Mouse (Mus musculus): ENCODE data around the gene Irgm2.
"Not testable (repeated sequence)": the region's sequence is repeated elsewhere in the genome, so short reads cannot be mapped to it uniquely, and the experiment has no call there.

The Irgm2 gene

GRCm38 (mm10) chr11:58199229-58200037, at the start of gene Irgm2, which contains the start of gene Igtp:
Gene Irgm2 (plus strand): TSS chr11:58199618.
Gene Igtp (plus strand): TSS chr11:58199556.
- not testable (repeated sequence) for DNase-seq (ENCODE audit: low read depth, low spot score)

DNA sequence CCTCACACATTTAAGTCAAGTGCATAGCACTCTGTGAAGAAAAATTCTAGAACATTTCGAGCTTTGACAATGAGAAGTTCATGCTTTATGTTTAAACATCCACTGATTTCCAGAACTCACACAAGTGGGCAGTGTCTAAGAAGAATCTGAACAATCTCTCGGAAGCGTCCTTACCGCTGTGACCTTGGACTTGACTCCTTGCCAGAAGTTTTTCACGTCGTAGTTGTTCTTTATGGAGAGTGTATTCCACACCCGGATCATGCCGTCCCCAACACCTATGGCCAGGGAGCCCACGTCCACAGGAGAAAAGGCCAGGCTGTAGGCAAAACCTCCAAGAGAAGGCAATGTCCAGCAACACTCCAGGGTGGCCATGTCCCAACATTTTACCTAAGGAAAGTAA, 44.0 kb upstream of the Irgm2 start:
- no peak for DNase-seq (ENCODE audit: low read depth, low spot score)

GRCm38 (mm10) chr11:58156871-58157270, 42.5 kb upstream of the Irgm2 start:
- no peak for DNase-seq (ENCODE audit: low read depth, low spot score)

- peak; percentile 71 for DNase-seq (ENCODE audit: low read depth, low spot score)
Measured at GRCm38 (mm10) chr11:58165072-58165471, 34.3 kb upstream of the Irgm2 start.

- DNase-seq (ENCODE audit: low read depth, low spot score), result no peak
Measured at GRCm38 (mm10) chr11:58167822-58168166, 31.6 kb upstream of the Irgm2 start.

DNA sequence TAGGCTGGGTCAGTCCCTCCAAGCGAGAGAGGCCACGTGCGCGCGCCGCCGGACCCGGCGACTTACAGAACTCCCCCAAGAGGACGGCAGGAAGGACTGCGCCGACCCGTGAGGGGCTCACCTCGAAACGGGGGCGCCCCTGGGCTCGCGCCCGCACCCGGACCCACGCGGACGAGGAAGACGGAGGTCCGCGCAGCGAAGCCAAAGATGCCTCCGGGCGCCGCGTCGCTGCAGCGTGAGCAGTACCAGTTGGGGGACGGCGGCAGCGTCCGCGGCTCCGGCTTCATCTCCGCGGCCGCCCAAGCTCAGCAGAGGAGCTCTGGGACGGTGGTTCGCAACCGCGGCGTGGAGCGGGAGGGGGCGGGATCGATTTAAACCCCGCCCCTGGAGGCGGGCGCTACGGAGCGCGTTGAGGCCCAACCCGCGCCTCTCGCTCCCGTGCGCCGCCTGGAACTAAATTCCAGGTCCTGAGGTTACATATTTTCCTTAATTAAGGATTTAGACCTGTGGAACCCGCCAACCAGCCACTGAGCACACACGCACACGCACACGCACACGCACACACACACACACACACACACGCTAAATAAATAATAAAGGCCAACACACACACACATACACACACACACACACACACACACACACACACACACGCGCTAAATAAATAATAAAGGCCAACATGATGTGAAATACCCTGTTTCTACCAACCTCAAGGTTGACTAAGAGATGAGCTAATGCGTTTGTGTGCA, 31.1 kb upstream of the Irgm2 start, which contains the start of gene Gemin5:
Gene Gemin5, minus strand, starts transcription at position 373 of the 749 bp plus-strand sequence.
- peak; percentile 95 for DNase-seq (ENCODE audit: low read depth, low spot score)

DNA sequence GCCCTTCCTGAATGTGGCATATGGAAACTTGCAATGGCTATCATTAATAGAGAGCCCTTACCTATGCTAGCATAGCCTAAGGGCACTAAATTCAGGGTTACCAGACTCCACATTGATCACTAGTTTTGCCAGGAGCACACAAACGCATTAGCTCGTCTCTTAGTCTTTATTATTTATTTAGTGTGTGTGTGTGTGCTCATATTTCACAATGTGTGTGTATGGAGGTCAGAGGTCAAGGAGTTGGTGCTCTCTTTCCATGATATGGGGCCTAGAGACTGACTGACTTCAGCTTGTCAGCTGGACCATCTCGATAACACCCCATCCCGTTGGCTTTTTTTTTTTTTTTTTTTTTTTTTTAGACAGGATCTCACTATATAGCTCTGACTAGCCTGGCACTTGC, 29.8 kb upstream of the Irgm2 start:
- no peak for DNase-seq (ENCODE audit: low read depth, low spot score)

- peak; percentile 99 for DNase-seq (ENCODE audit: low read depth, low spot score)
Measured at GRCm38 (mm10) chr11:58171459-58172091, 27.8 kb upstream of the Irgm2 start, which contains the start of gene Mrpl22. Gene Mrpl22 (plus strand): TSS chr11:58171661.

DNA sequence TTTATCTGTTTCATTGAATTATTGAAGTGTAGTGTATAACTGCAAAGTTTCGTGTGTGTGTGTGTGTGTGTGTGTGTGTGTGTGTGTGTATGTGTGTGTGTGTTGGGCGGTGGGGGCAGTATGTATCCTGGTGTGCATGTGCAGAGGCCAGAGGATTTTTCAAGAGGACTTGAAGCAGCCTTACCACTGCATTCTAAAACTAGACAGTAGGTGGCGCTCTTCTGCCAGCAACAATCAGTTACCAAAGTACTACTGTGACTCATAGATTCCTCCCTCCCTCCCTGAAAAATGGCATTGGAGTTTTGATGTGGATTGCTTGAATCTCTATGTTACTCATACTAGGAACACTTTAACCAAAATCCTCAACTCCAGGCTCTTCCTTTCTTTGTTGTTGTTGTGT, 19.9 kb upstream of the Irgm2 start:
- DNase-seq (ENCODE audit: low read depth, low spot score), result peak; percentile 90

- DNase-seq (ENCODE audit: low read depth, low spot score), result not testable (repeated sequence)
Measured at GRCm38 (mm10) chr11:58179986-58180385, 19.4 kb upstream of the Irgm2 start.

GRCm38 (mm10) chr11:58180756-58181155, 18.7 kb upstream of the Irgm2 start:
- no peak for DNase-seq (ENCODE audit: low read depth, low spot score)

- no peak for DNase-seq (ENCODE audit: low read depth, low spot score)
Measured at GRCm38 (mm10) chr11:58183579-58183978, 15.8 kb upstream of the Irgm2 start.

DNA sequence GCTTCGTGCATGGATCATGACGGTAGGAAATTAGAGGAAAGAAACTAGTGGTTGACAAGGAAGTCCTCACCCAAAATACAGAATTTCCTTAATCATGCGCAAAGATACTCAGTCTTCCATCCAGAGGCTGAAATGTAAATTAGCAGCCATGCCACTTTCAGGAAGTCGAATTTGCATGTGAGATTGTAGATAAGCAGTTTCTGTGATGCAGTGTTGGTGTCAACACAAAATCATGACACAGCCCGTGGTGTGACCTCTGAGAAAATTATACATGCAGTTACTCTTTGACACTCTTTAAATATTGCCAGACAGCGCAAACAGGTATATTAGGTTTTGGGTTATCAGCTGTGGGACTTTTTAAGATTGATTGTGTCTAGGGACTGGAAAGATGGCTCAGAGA, 9.7 kb upstream of the Irgm2 start:
- DNase-seq (ENCODE audit: low read depth, low spot score), result no peak

GRCm38 (mm10) chr11:58193326-58193725, 6.1 kb upstream of the Irgm2 start:
- no peak for DNase-seq (ENCODE audit: low read depth, low spot score)

DNA sequence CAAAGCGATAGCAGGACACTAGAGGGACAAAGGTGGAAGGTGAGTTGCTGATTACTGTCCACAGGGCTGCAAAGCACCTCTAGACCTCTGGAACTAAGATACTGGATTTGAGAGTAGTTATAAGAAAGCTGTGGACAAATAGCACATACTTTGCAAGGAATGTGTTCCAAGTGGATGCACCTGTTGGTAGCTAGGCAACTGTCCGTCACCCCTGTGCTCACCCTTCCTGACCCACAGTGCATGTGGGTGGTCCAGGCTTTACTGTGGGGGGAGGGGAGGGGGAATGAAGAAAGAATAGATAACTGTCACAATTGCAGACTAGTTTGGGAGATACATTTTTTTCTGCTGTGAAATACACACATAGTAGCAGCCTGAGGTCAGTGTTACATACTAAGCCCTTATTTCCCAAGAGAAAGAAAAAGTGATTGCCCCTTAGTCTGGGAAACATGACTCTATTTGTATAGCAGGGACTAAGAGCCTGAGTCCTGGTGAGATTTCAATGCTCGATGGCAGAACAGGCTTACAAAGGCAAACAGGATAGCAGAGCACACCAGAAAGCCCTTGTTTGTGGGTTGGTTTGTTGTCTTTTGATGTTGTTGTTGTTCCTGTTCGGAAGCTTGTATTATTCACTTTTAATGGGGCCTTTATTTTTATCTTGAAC, 5.4 kb upstream of the Irgm2 start:
- no peak for DNase-seq (ENCODE audit: low read depth, low spot score)

- no peak for DNase-seq (ENCODE audit: low read depth, low spot score)
Measured at GRCm38 (mm10) chr11:58198663-58199062, 755 bp upstream of the Irgm2 start.

- DNase-seq (ENCODE audit: low read depth, low spot score), result no peak
Measured at GRCm38 (mm10) chr11:58200226-58200625, 808 bp downstream of the Irgm2 start.

- no peak for DNase-seq (ENCODE audit: low read depth, low spot score)
Measured at GRCm38 (mm10) chr11:58201052-58201451, 1.6 kb downstream of the Irgm2 start.

GRCm38 (mm10) chr11:58210321-58210886, 11.0 kb downstream of the Irgm2 start:
- no peak for DNase-seq (ENCODE audit: low read depth, low spot score)

DNA sequence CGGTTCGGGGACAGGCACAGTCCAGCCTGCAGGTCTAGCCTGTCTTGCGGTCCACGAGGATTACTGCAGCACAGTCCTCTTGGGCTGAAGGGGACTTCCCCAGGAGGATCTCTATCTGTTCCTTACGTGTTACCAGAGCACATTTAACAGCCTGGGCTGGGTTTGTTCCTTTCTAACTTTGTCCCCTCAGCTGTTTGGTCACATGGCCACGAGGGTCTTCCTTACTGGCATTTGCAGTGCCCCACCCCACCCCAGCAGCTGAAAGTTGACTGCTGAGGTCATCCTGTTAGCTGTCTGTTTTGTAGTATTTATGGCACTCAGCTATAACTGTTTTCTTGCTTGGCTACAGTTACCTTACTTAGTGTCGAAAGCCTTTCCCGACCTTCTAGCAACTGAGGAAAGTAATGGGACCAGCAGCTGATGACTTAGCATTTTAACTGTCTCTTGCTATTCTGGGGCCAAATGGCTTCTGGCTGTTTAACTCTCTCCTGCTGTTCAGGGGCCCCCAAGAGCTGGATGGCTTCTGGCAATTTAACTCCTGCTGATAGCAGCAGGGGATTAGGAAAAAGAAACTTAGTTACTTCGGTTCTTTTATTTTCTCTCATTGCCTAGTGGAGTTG, 11.8 kb downstream of the Irgm2 start:
- peak; percentile 28 for DNase-seq (ENCODE audit: low read depth, low spot score)

GRCm38 (mm10) chr11:58211682-58212067, 12.3 kb downstream of the Irgm2 start:
- DNase-seq (ENCODE audit: low read depth, low spot score), result no peak
